Mouse (Mus musculus): ENCODE data around the gene Psmd9.

Gene Psmd9

GRCm38 (mm10) chr5:123169284-123169683 is at the start of gene Psmd9:
Gene Psmd9 (plus strand): TSS chr5:123169413.
- no peak for DNase-seq (ENCODE audit: low spot score)

- DNase-seq (ENCODE audit: low spot score): no peak
Observed at GRCm38 (mm10) chr5:123120624-123121215, 48.5 kb upstream of the Psmd9 start.

GRCm38 (mm10) chr5:123122181-123122580 is 47.0 kb upstream of the Psmd9 start:
- DNase-seq (ENCODE audit: low spot score): no peak

- no peak for DNase-seq (ENCODE audit: low spot score)
Observed at GRCm38 (mm10) chr5:123125105-123125504, 44.1 kb upstream of the Psmd9 start.

- DNase-seq (ENCODE audit: low spot score): no peak
Observed at GRCm38 (mm10) chr5:123125638-123126406, 43.4 kb upstream of the Psmd9 start.

- DNase-seq (ENCODE audit: low spot score): no peak
Observed at GRCm38 (mm10) chr5:123127031-123127430, 42.2 kb upstream of the Psmd9 start.

- DNase-seq (ENCODE audit: low spot score): no peak
Observed at GRCm38 (mm10) chr5:123128426-123129169, 40.6 kb upstream of the Psmd9 start.

- DNase-seq (ENCODE audit: low spot score): no peak
Observed at GRCm38 (mm10) chr5:123129170-123129757, 39.9 kb upstream of the Psmd9 start.

GRCm38 (mm10) chr5:123130030-123130813 is 39.0 kb upstream of the Psmd9 start:
- no peak for DNase-seq (ENCODE audit: low spot score)

- no peak for DNase-seq (ENCODE audit: low spot score)
Observed at GRCm38 (mm10) chr5:123130814-123131148, 38.4 kb upstream of the Psmd9 start.

GRCm38 (mm10) chr5:123132308-123133071 is 36.7 kb upstream of the Psmd9 start, which contains the start of gene Rhof:
Gene Rhof (minus strand): TSS chr5:123132692.
- peak; percentile 84 for DNase-seq (ENCODE audit: low spot score)

GRCm38 (mm10) chr5:123133083-123133783 is 36.0 kb upstream of the Psmd9 start:
- DNase-seq (ENCODE audit: low spot score): peak; percentile 83

GRCm38 (mm10) chr5:123133784-123134143 is 35.4 kb upstream of the Psmd9 start:
- DNase-seq (ENCODE audit: low spot score): no peak

GRCm38 (mm10) chr5:123134186-123134874 is 34.9 kb upstream of the Psmd9 start:
- peak; percentile 39 for DNase-seq (ENCODE audit: low spot score)

GRCm38 (mm10) chr5:123134875-123135382 is 34.3 kb upstream of the Psmd9 start:
- DNase-seq (ENCODE audit: low spot score): no peak

- peak; percentile 84 for DNase-seq (ENCODE audit: low spot score)
Observed at GRCm38 (mm10) chr5:123135471-123136360, 33.5 kb upstream of the Psmd9 start.

- peak; percentile 88 for DNase-seq (ENCODE audit: low spot score)
Observed at GRCm38 (mm10) chr5:123136361-123137043, 32.7 kb upstream of the Psmd9 start.
